Mouse (Mus musculus) liver, postnatal 0 days (tissue): ENCODE results near the gene Tspan18. TPM values are rescaled to one million over a fixed set of nuclear protein-coding genes. Genes with fewer than 3 reads are reported as not detected.

ENCODE experiments used
- ATAC-seq: fragments of 200-750 bp; cut with Nextera tagmentation; 2 replicates; pipeline ENCODE4 v1.8.0; 2017; ENCODE audit warnings: mild to moderate bottlenecking, moderate library complexity
- DNase-seq: peaks from one replicate; pipeline ENCODE4 v3.0.0-alpha.2; 2016
- H3K27ac ChIP-seq: fragments of 300-500 bp; sonication (generic); 2 replicates; pipeline ENCODE4 v1.5.1; 2014; ENCODE audit warnings: antibody characterized with exemption, moderate library complexity, mild to moderate bottlenecking, low read depth
- H3K27me3 ChIP-seq: fragments of 300-500 bp; sonication (generic); 2 replicates; pipeline ENCODE4 v1.6.1; 2014; ENCODE audit warnings: low read length, control low read depth, mixed read lengths; ENCODE audit not compliant: insufficient read depth
- H3K36me3 ChIP-seq: fragments of 300-500 bp; sonication (generic); replicated peaks from 2 replicates; pipeline ENCODE4 v1.6.1; 2014; ENCODE audit warnings: mild to moderate bottlenecking, control low read depth, low read length, moderate library complexity, mixed read lengths; ENCODE audit not compliant: insufficient read depth
- H3K4me1 ChIP-seq: fragments of 300-500 bp; sonication (generic); 2 replicates; pipeline ENCODE4 v1.6.1; 2014; ENCODE audit warnings: antibody characterized with exemption, mild to moderate bottlenecking, control low read depth; ENCODE audit not compliant: insufficient read depth
- H3K4me2 ChIP-seq: fragments of 300-500 bp; sonication (generic); 2 replicates; pipeline ENCODE4 v1.6.1; 2014; ENCODE audit warnings: low read depth, mild to moderate bottlenecking, low read length, moderate library complexity, mixed read lengths
- H3K4me3 ChIP-seq: fragments of 300-500 bp; sonication (generic); 2 replicates; pipeline ENCODE4 v1.5.1; 2014; ENCODE audit warnings: low read depth, low read length
- H3K9ac ChIP-seq: fragments of 300-500 bp; sonication (generic); replicated peaks from 2 replicates; pipeline ENCODE4 v1.6.1; 2014; ENCODE audit warnings: mild to moderate bottlenecking, moderate library complexity
- H3K9me3 ChIP-seq: fragments of 300-500 bp; sonication (generic); 2 replicates; pipeline ENCODE4 v1.6.1; 2016; ENCODE audit warnings: mild to moderate bottlenecking, control low read depth, low read length, mixed read lengths
- CTCF ChIP-seq: sonication (generic); IDR thresholded peaks from 2 replicates; pipeline ENCODE4 v1.5.1; 2016; ENCODE audit warnings: antibody characterized with exemption, low read depth
- EP300 ChIP-seq: IDR thresholded peaks from 2 replicates; pipeline ENCODE4 v1.6.1; 2016; ENCODE audit warnings: antibody characterized with exemption, low read depth, mild to moderate bottlenecking
- WGBS: fragments of 180-500 bp; shearing (Covaris S2); extraction: QIAGEN DNeasy Blood & Tissue Kit; methylation state at CpG from one replicate; pipeline ENCODE4 v1.1.7; 2014; ENCODE audit not compliant: insufficient replicate concordance; 5-methylcytosine and 5-hydroxymethylcytosine counted together
- polyA plus RNA-seq: library from polyadenylated mRNA; unstranded; fragments of >200 nt; fragmentation: Nextera tagmentation; extraction: Ambion mirVana; gene quantifications from 2 replicates; pipeline ENCODE4 v1.2.1, GENCODE M21; 2015

Gene Tspan18
- polyA plus RNA-seq, 1 experiment from 2014 or later = 2.6 TPM

DNA sequence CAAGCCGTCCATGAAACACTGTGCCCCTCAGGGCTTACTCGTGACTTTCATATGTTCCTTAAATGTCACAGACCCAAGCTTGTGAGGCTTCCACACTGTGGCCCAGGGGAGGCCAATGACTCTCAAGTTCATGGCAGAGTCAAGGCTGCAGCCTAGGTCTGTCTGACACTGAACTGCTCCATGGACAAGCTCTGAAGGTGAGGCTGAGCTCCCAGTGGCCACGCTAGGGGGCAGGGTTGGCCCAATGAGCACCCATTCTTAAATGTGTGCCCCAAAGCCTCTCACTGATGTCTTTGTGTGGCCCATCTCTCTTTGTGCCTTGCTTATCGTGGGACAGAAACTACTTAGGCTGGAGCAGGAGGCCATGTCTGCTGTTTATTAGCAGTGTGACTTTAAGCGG is 113.9 kb downstream of the Tspan18 start:
- Histone ChIP-seq H3K4me3 (no peak overlapping the region), H3K27me3 (no peaks in the 10 kb centered on the region)
- DNase-seq = no peak

GRCm38 (mm10) chr2:93219576-93219975 is 114.7 kb downstream of the Tspan18 start:
- DNase-seq (no peak), ATAC-seq (no peak)
- WGBS = 92% methylated on average over 3 of the region's 3 CpGs
- H3K9me3 ChIP-seq = no peaks in the 10 kb centered on the region
- H3K27me3 ChIP-seq = no peaks in the 10 kb centered on the region
- H3K36me3 ChIP-seq = no peaks in the 10 kb centered on the region
- no peak overlapping the region for H3K4me3 ChIP-seq
- H3K4me2 ChIP-seq = no peak overlapping the region
- H3K9ac ChIP-seq = no peak overlapping the region
- TF ChIP-seq EP300 = no peak
- no peak for TF ChIP-seq CTCF
- no peaks in the 10 kb centered on the region for H3K4me1 ChIP-seq
- no peak overlapping the region for H3K27ac ChIP-seq

More for the DNA sequence above, 113.9 kb downstream of the Tspan18 start:
- WGBS = 65% methylated on average over 5 of the region's 5 CpGs
- no peak overlapping the region for H3K4me2 ChIP-seq
- no peak for ATAC-seq
- H3K36me3 ChIP-seq = no peaks in the 10 kb centered on the region
- H3K9ac ChIP-seq = no peak overlapping the region
- no peaks in the 10 kb centered on the region for H3K9me3 ChIP-seq
- H3K4me1 ChIP-seq = no peaks in the 10 kb centered on the region
- TF ChIP-seq CTCF (0 out of 2 replicates have a peak, but pooled peaks have one; percentile 10), EP300 (no peak)
- no peak overlapping the region for H3K27ac ChIP-seq

GRCm38 (mm10) chr2:93218353-93218990 is 115.8 kb downstream of the Tspan18 start:
- H3K4me1 ChIP-seq = no peaks in the 10 kb centered on the region
- TF ChIP-seq CTCF (no peak), EP300 (no peak)
- DNase-seq (no peak), ATAC-seq (no peak)
- 79% methylated on average over 7 of the region's 7 CpGs for WGBS
- no peaks in the 10 kb centered on the region for H3K36me3 ChIP-seq
- no peak overlapping the region for H3K27ac ChIP-seq
- H3K4me2 ChIP-seq = no peak overlapping the region
- H3K27me3 ChIP-seq = no peaks in the 10 kb centered on the region
- H3K9me3 ChIP-seq = no peaks in the 10 kb centered on the region
- no peak overlapping the region for H3K9ac ChIP-seq
- no peak overlapping the region for H3K4me3 ChIP-seq

GRCm38 (mm10) chr2:93217015-93217414 is 117.3 kb downstream of the Tspan18 start:
- Histone ChIP-seq H3K9me3 (no peaks in the 10 kb centered on the region), H3K36me3 (no peaks in the 10 kb centered on the region), H3K27ac (no peak overlapping the region), H3K4me2 (no peak overlapping the region), H3K4me1 (no peaks in the 10 kb centered on the region), H3K4me3 (no peak overlapping the region), H3K9ac (no peak overlapping the region), H3K27me3 (no peaks in the 10 kb centered on the region)
- peak; percentile 85 for DNase-seq
- 26% methylated on average over 7 of the region's 7 CpGs for WGBS
- TF ChIP-seq CTCF = peak; percentile 77
- TF ChIP-seq EP300 = no peak
- peak; percentile 63 for ATAC-seq

DNA sequence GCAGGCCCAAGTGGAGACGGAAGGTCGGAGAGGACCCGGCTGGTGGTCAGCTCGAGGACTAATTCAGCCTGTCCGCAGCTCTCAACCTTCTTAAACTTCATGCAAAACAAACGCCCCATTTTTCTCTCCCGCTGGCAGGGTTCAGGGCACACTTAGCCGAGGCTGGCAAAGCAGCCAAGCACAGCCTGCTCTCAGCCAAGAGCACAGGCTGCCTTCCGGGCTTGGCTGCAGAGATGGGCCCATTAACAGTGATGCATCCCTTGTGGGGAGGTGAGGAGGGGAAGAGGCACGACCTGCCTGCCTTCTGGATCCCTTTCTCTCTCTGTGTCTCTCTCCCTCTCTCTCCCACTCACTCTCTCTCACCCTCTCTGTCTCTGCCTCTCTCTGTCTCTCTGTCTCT is 118.5 kb downstream of the Tspan18 start:
- ATAC-seq (no peak), DNase-seq (no peak)
- no peak for TF ChIP-seq CTCF
- no peak for TF ChIP-seq EP300
- Histone ChIP-seq H3K27ac (no peak overlapping the region), H3K36me3 (no peaks in the 10 kb centered on the region), H3K27me3 (no peaks in the 10 kb centered on the region), H3K4me3 (no peak overlapping the region), H3K9ac (no peak overlapping the region), H3K9me3 (no peaks in the 10 kb centered on the region), H3K4me1 (no peaks in the 10 kb centered on the region), H3K4me2 (no peak overlapping the region)
- 76% methylated on average over 10 of the region's 10 CpGs for WGBS

GRCm38 (mm10) chr2:93214192-93214591 is 120.1 kb downstream of the Tspan18 start:
- Histone ChIP-seq H3K4me3 (no peak overlapping the region), H3K9me3 (no peaks in the 10 kb centered on the region), H3K9ac (no peak overlapping the region), H3K4me2 (no peak overlapping the region), H3K27me3 (no peaks in the 10 kb centered on the region), H3K4me1 (no peaks in the 10 kb centered on the region), H3K27ac (no peak overlapping the region), H3K36me3 (no peaks in the 10 kb centered on the region)
- no peak for TF ChIP-seq EP300
- no peak for TF ChIP-seq CTCF
- WGBS = 38% methylated on average over 1 of the region's 1 CpGs
- DNase-seq (no peak), ATAC-seq (peak; percentile 48; the same call in 1 of the 2 replicates)
